Mouse (Mus musculus): Measurements from ENCODE around the gene Apol6.
"Not testable (repeated sequence)": the region's sequence is repeated elsewhere in the genome, so short reads cannot be mapped to it uniquely, and the experiment has no call there.

Apol6 gene

GRCm38 (mm10) chr15:77031271-77031670 is 13.3 kb upstream of the Apol6 start:
- DNase-seq (ENCODE audit: low spot score): no peak

GRCm38 (mm10) chr15:77034526-77034925 is 10.0 kb upstream of the Apol6 start:
- no peak for DNase-seq (ENCODE audit: low spot score)

- DNase-seq (ENCODE audit: low spot score): no peak
Observed at GRCm38 (mm10) chr15:77035643-77036042, 8.9 kb upstream of the Apol6 start.

- peak; percentile 41 for DNase-seq (ENCODE audit: low spot score)
Observed at GRCm38 (mm10) chr15:77036320-77036988, 8.1 kb upstream of the Apol6 start.

GRCm38 (mm10) chr15:77036989-77037277 is 7.6 kb upstream of the Apol6 start:
- no peak for DNase-seq (ENCODE audit: low spot score)

GRCm38 (mm10) chr15:77037278-77038161 is 7.0 kb upstream of the Apol6 start:
- peak; percentile 63 for DNase-seq (ENCODE audit: low spot score)

GRCm38 (mm10) chr15:77039211-77039700 is 5.3 kb upstream of the Apol6 start:
- no peak for DNase-seq (ENCODE audit: low spot score)

- no peak for DNase-seq (ENCODE audit: low spot score)
Observed at GRCm38 (mm10) chr15:77040784-77041183, 3.7 kb upstream of the Apol6 start.

- DNase-seq (ENCODE audit: low spot score): no peak
Observed at GRCm38 (mm10) chr15:77045609-77046008, 1.1 kb downstream of the Apol6 start.

- no peak for DNase-seq (ENCODE audit: low spot score)
Observed at GRCm38 (mm10) chr15:77050570-77050969, 6.0 kb downstream of the Apol6 start, which contains the start of gene Mb. Gene Mb (minus strand): TSS chr15:77050670.

- DNase-seq (ENCODE audit: low spot score): no peak
Observed at GRCm38 (mm10) chr15:77052176-77052575, 7.6 kb downstream of the Apol6 start.

GRCm38 (mm10) chr15:77053021-77053420 is 8.5 kb downstream of the Apol6 start:
- no peak for DNase-seq (ENCODE audit: low spot score)

GRCm38 (mm10) chr15:77054611-77055175 is 10.2 kb downstream of the Apol6 start:
- no peak for DNase-seq (ENCODE audit: low spot score)

GRCm38 (mm10) chr15:77056001-77056790 is 11.7 kb downstream of the Apol6 start:
- DNase-seq (ENCODE audit: low spot score): no peak

GRCm38 (mm10) chr15:77056791-77057051 is 12.2 kb downstream of the Apol6 start:
- no peak for DNase-seq (ENCODE audit: low spot score)

- DNase-seq (ENCODE audit: low spot score): no peak
Observed at GRCm38 (mm10) chr15:77058566-77058965, 14.0 kb downstream of the Apol6 start.

- DNase-seq (ENCODE audit: low spot score): not testable (repeated sequence)
Observed at GRCm38 (mm10) chr15:77059416-77059815, 14.9 kb downstream of the Apol6 start.

GRCm38 (mm10) chr15:77062746-77063145 is 18.2 kb downstream of the Apol6 start:
- DNase-seq (ENCODE audit: low spot score): no peak

- DNase-seq (ENCODE audit: low spot score): no peak
Observed at GRCm38 (mm10) chr15:77065259-77065852, 20.8 kb downstream of the Apol6 start.

- no peak for DNase-seq (ENCODE audit: low spot score)
Observed at GRCm38 (mm10) chr15:77066233-77066632, 21.7 kb downstream of the Apol6 start.

- DNase-seq (ENCODE audit: low spot score): no peak
Observed at GRCm38 (mm10) chr15:77068439-77068861, 23.9 kb downstream of the Apol6 start.

GRCm38 (mm10) chr15:77069019-77069418 is 24.5 kb downstream of the Apol6 start:
- no peak for DNase-seq (ENCODE audit: low spot score)
